Mouse (Mus musculus): Measurements from ENCODE around the gene Kidins220. TPM values are rescaled to one million over a fixed set of nuclear protein-coding genes. Genes with fewer than 3 reads are reported as not detected.

The Kidins220 gene
- total and polyA plus RNA-seq, 3 experiments: 41.6 to 68.4 (median 68.4) TPM

GRCm38 (mm10) chr12:24930760-24931159 is 44.0 kb upstream of the Kidins220 start:
- Histone ChIP-seq H3K4me1 (ENCODE audit: control insufficient read depth, insufficient read depth, low read length) (peaks cover 1% of the 10 kb centered on the region; the same call in 1 of the 2 replicates), H3K79me2 (replicated peaks; ENCODE audit: control insufficient read depth, insufficient read depth, low read length) (no peaks in the 10 kb centered on the region), H3K27ac (no peak overlapping the region), H3K4me3 (no peak overlapping the region), H3K27me3 (ENCODE audit: control insufficient read depth, insufficient read depth, low read length) (no peaks in the 10 kb centered on the region), H3K36me3 (ENCODE audit: control insufficient read depth, insufficient read depth, low read length) (no peaks in the 10 kb centered on the region), H3K9ac (ENCODE audit: low read depth, low read length) (no peak overlapping the region)
- 66% methylated on average over 3 of the region's 3 CpGs for WGBS
- no peak for DNase-seq
- no peak for TF ChIP-seq POLR2A (IDR thresholded peaks at IDR 0.05; ENCODE audit: insufficient read depth, low read depth, low read length)
- TF ChIP-seq CTCF (IDR thresholded peaks at IDR 0.05): no peak
- no peak for TF ChIP-seq EP300 (IDR thresholded peaks at IDR 0.05; ENCODE audit: insufficient read depth, low read depth, low read length)
- intact Hi-C loops (cut with DNase I): no loop called here

GRCm38 (mm10) chr12:24932120-24932519 is 42.6 kb upstream of the Kidins220 start:
- Histone ChIP-seq H3K79me2 (replicated peaks; ENCODE audit: control insufficient read depth, insufficient read depth, low read length) (no peaks in the 10 kb centered on the region), H3K36me3 (ENCODE audit: control insufficient read depth, insufficient read depth, low read length) (no peaks in the 10 kb centered on the region), H3K9ac (ENCODE audit: low read depth, low read length) (no peak overlapping the region), H3K27ac (no peak overlapping the region), H3K4me1 (ENCODE audit: control insufficient read depth, insufficient read depth, low read length) (peaks cover 1% of the 10 kb centered on the region; the same call in 1 of the 2 replicates), H3K4me3 (no peak overlapping the region), H3K27me3 (ENCODE audit: control insufficient read depth, insufficient read depth, low read length) (no peaks in the 10 kb centered on the region)
- intact Hi-C loops (cut with DNase I): no loop called here
- DNase-seq: no peak
- WGBS: 85% methylated on average over 6 of the region's 6 CpGs
- TF ChIP-seq POLR2A (IDR thresholded peaks at IDR 0.05; ENCODE audit: insufficient read depth, low read depth, low read length) (no peak), CTCF (IDR thresholded peaks at IDR 0.05) (no peak), EP300 (IDR thresholded peaks at IDR 0.05; ENCODE audit: insufficient read depth, low read depth, low read length) (no peak)

GRCm38 (mm10) chr12:24933206-24933775 is 41.4 kb upstream of the Kidins220 start:
- H3K4me3 ChIP-seq: no peak overlapping the region
- H3K27ac ChIP-seq: no peak overlapping the region
- H3K27me3 ChIP-seq (ENCODE audit: control insufficient read depth, insufficient read depth, low read length): no peaks in the 10 kb centered on the region

GRCm38 (mm10) chr12:24933996-24934395 is 40.7 kb upstream of the Kidins220 start:
- intact Hi-C loops (cut with DNase I): no loop called here
- Histone ChIP-seq H3K79me2 (replicated peaks; ENCODE audit: control insufficient read depth, insufficient read depth, low read length) (no peaks in the 10 kb centered on the region), H3K27ac (no peak overlapping the region), H3K27me3 (ENCODE audit: control insufficient read depth, insufficient read depth, low read length) (no peaks in the 10 kb centered on the region), H3K4me1 (ENCODE audit: control insufficient read depth, insufficient read depth, low read length) (no peaks in the 10 kb centered on the region), H3K36me3 (ENCODE audit: control insufficient read depth, insufficient read depth, low read length) (no peaks in the 10 kb centered on the region), H3K4me3 (no peak overlapping the region), H3K9ac (ENCODE audit: low read depth, low read length) (no peak overlapping the region)
- TF ChIP-seq EP300 (IDR thresholded peaks at IDR 0.05; ENCODE audit: insufficient read depth, low read depth, low read length) (no peak), CTCF (IDR thresholded peaks at IDR 0.05) (no peak), POLR2A (IDR thresholded peaks at IDR 0.05; ENCODE audit: insufficient read depth, low read depth, low read length) (no peak)
- WGBS: 82% methylated on average over 3 of the region's 3 CpGs
- no peak for DNase-seq

More at GRCm38 (mm10) chr12:24933206-24933775, 41.4 kb upstream of the Kidins220 start:
- no peaks in the 10 kb centered on the region for H3K79me2 ChIP-seq (replicated peaks; ENCODE audit: control insufficient read depth, insufficient read depth, low read length)
- no peaks in the 10 kb centered on the region for H3K36me3 ChIP-seq (ENCODE audit: control insufficient read depth, insufficient read depth, low read length)
- peaks cover 1% of the 10 kb centered on the region; the same call in 1 of the 2 replicates for H3K4me1 ChIP-seq (ENCODE audit: control insufficient read depth, insufficient read depth, low read length)
- H3K9ac ChIP-seq (ENCODE audit: low read depth, low read length): no peak overlapping the region
- 92% methylated on average over 1 of the region's 1 CpGs for WGBS
- DNase-seq: no peak
- TF ChIP-seq POLR2A (IDR thresholded peaks at IDR 0.05; ENCODE audit: insufficient read depth, low read depth, low read length): no peak
- TF ChIP-seq CTCF (IDR thresholded peaks at IDR 0.05): no peak
- no peak for TF ChIP-seq EP300 (IDR thresholded peaks at IDR 0.05; ENCODE audit: insufficient read depth, low read depth, low read length)
- intact Hi-C loops (cut with DNase I): no loop called here

- no peaks in the 10 kb centered on the region for H3K4me1 ChIP-seq (ENCODE audit: control insufficient read depth, insufficient read depth, low read length)
- no peak overlapping the region for H3K4me3 ChIP-seq
- DNase-seq: no peak
- no peaks in the 10 kb centered on the region for H3K36me3 ChIP-seq (ENCODE audit: control insufficient read depth, insufficient read depth, low read length)
- no peak overlapping the region for H3K27ac ChIP-seq
- no peaks in the 10 kb centered on the region for H3K27me3 ChIP-seq (ENCODE audit: control insufficient read depth, insufficient read depth, low read length)
- H3K79me2 ChIP-seq (replicated peaks; ENCODE audit: control insufficient read depth, insufficient read depth, low read length): no peaks in the 10 kb centered on the region
- WGBS: 43% methylated on average over 1 of the region's 1 CpGs
- intact Hi-C loops (cut with DNase I): no loop called here
- H3K9ac ChIP-seq (ENCODE audit: low read depth, low read length): no peak overlapping the region
- no peak for TF ChIP-seq POLR2A (IDR thresholded peaks at IDR 0.05; ENCODE audit: insufficient read depth, low read depth, low read length)
- TF ChIP-seq EP300 (IDR thresholded peaks at IDR 0.05; ENCODE audit: insufficient read depth, low read depth, low read length): no peak
- no peak for TF ChIP-seq CTCF (IDR thresholded peaks at IDR 0.05)
These were observed 38.4 kb upstream of the Kidins220 start for GRCm38 (mm10) chr12:24936281-24936680.

GRCm38 (mm10) chr12:24939372-24939771 is 35.4 kb upstream of the Kidins220 start:
- 93% methylated on average over 8 of the region's 8 CpGs for WGBS

More at GRCm38 (mm10) chr12:24939372-24939771, 35.4 kb upstream of the Kidins220 start:
- Histone ChIP-seq H3K27ac (no peak overlapping the region), H3K79me2 (replicated peaks; ENCODE audit: control insufficient read depth, insufficient read depth, low read length) (no peaks in the 10 kb centered on the region), H3K27me3 (ENCODE audit: control insufficient read depth, insufficient read depth, low read length) (no peaks in the 10 kb centered on the region), H3K4me1 (ENCODE audit: control insufficient read depth, insufficient read depth, low read length) (no peaks in the 10 kb centered on the region), H3K9ac (ENCODE audit: low read depth, low read length) (no peak overlapping the region), H3K36me3 (ENCODE audit: control insufficient read depth, insufficient read depth, low read length) (no peaks in the 10 kb centered on the region), H3K4me3 (no peak overlapping the region)
- TF ChIP-seq CTCF (IDR thresholded peaks at IDR 0.05): no peak
- no peak for TF ChIP-seq EP300 (IDR thresholded peaks at IDR 0.05; ENCODE audit: insufficient read depth, low read depth, low read length)
- DNase-seq: no peak
- intact Hi-C loops (cut with DNase I): no loop called here
